24 mouse cellular contexts compared by ENCODE assay signal in the genomic region with DNA sequence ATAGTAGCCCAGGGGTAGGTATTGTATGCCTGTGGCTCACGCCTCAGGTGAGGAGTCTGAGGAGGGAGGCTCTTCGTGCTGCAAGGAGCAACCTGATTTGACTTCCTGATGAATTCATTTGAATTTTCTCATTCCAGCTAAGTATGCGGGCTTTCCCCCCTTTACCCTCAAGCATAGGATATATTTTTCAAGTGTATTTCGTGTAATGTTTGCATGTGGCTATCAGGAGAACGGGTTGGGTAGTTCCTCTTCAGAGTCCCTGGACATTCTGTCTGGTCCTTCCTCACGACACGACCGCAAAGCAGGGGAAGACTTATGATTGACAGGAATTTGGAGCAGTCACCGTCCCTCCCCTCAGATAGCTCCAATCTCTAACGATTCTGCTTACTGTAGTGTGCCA. TPM values are rescaled to one million over a fixed set of nuclear protein-coding genes. Genes with fewer than 3 reads are reported as not detected.
DNase-seq lines count a peak whose midpoint lies in the region; ATAC-seq and TF ChIP-seq lines count a peak whose summit lies in the region.
"Had no signal": no experiment of that assay in that cellular context is flagged by ENCODE, and none has a peak within 500 bp of the region (broad histone marks: within the 10 kb centered on the region; RNA-seq: fewer than 3 reads in every experiment).

No protein-coding gene starts in this region.

- 87% methylated on average over 10 of the region's 10 CpGs for WGBS in midbrain, embryonic 13.5 days
- 94% methylated on average over 10 of the region's 10 CpGs for WGBS in midbrain, embryonic 11.5 days
- WGBS in midbrain, embryonic 16.5 days = 79% methylated on average over 10 of the region's 10 CpGs
- WGBS in midbrain, embryonic 14.5 days = 79% methylated on average over 10 of the region's 10 CpGs
- WGBS in midbrain, postnatal 0 days = 70% methylated on average over 10 of the region's 10 CpGs

- no peaks in the 10 kb centered on the region for H3K9me3 ChIP-seq in midbrain, embryonic 13.5 days
- H3K9me3 ChIP-seq in midbrain, embryonic 11.5 days (ENCODE audit: control insufficient read depth, low read length) = no peaks in the 10 kb centered on the region
- no peaks in the 10 kb centered on the region for H3K9me3 ChIP-seq in midbrain, embryonic 16.5 days (replicated peaks; ENCODE audit: control insufficient read depth, low read length, poor library complexity, severe bottlenecking)
- no peaks in the 10 kb centered on the region for H3K9me3 ChIP-seq in midbrain, embryonic 14.5 days (ENCODE audit: control insufficient read depth, low read length)
- no peaks in the 10 kb centered on the region for H3K9me3 ChIP-seq in midbrain, postnatal 0 days (ENCODE audit: low read length)
- H3K9me3 ChIP-seq: embryonic facial prominence, embryonic 10.5 days; embryonic facial prominence, embryonic 12.5 days; forebrain, embryonic 13.5 days; forebrain, embryonic 15.5 days had no signal

- no peak overlapping the region for H3K27ac ChIP-seq in midbrain, embryonic 13.5 days
- H3K27ac ChIP-seq in midbrain, embryonic 11.5 days (ENCODE audit: low read depth, low read length) = no peak overlapping the region
- no peak overlapping the region for H3K27ac ChIP-seq in midbrain, embryonic 16.5 days (ENCODE audit: low read length)
- H3K27ac ChIP-seq in midbrain, embryonic 14.5 days (replicated peaks; ENCODE audit: low read depth, low read length) = no peak overlapping the region
- no peak overlapping the region for H3K27ac ChIP-seq in midbrain, postnatal 0 days (ENCODE audit: low read depth, low read length)
- H3K27ac ChIP-seq: embryonic facial prominence, embryonic 10.5 days; embryonic facial prominence, embryonic 12.5 days; forebrain, embryonic 13.5 days; forebrain, embryonic 15.5 days had no signal

- no peak for DNase-seq in midbrain, embryonic 11.5 days (ENCODE audit: low spot score, missing footprints)
- no peak for DNase-seq in midbrain, embryonic 14.5 days
- DNase-seq in CD4-positive helper T cell, adult 2 months (ENCODE audit: low read depth, low spot score) = peak; percentile 35
- no peak for DNase-seq in midbrain, postnatal 0 days (ENCODE audit: low spot score)
- DNase-seq in layer of hippocampus, adult 9-10 months (ENCODE audit: low spot score) = no peak
- no peak for DNase-seq in thymus, postnatal 0 days (ENCODE audit: low spot score)
- DNase-seq: adrenal gland, adult 8-10 months; adrenal gland, postnatal 14 days; adrenal gland, postnatal 36 days; B cell, adult 2 months; cerebellum, adult 11-12 months; cerebellum, adult 2 months; cerebellum, adult 9-10 months; cerebellum, postnatal 10 days; cerebellum, postnatal 25 days had no signal

- H3K4me2 ChIP-seq in midbrain, embryonic 13.5 days (replicated peaks) = 0 out of 2 replicates have a peak overlapping the region, but pooled peaks have one; percentile 5
- no peak overlapping the region for H3K4me2 ChIP-seq in midbrain, embryonic 11.5 days
- H3K4me2 ChIP-seq in midbrain, embryonic 16.5 days (ENCODE audit: low read length) = peak overlapping the region; percentile 7; the same call in 1 of the 2 replicates
- H3K4me2 ChIP-seq in midbrain, embryonic 14.5 days (ENCODE audit: low read length) = no peak overlapping the region
- H3K4me2 ChIP-seq in midbrain, postnatal 0 days (ENCODE audit: low read depth, low read length, poor library complexity, severe bottlenecking) = no peak overlapping the region; the same call in 1 of the 2 replicates
- H3K4me2 ChIP-seq: embryonic facial prominence, embryonic 12.5 days; forebrain, embryonic 13.5 days; forebrain, embryonic 15.5 days had no signal

- peaks cover 39% of the 10 kb centered on the region for H3K36me3 ChIP-seq in midbrain, embryonic 13.5 days
- peaks cover 4% of the 10 kb centered on the region; the same call in 1 of the 2 replicates for H3K36me3 ChIP-seq in midbrain, embryonic 11.5 days (ENCODE audit: control insufficient read depth, insufficient read depth, low read length)
- H3K36me3 ChIP-seq in midbrain, embryonic 16.5 days (ENCODE audit: control insufficient read depth, insufficient read depth, low read length) = no peaks in the 10 kb centered on the region
- peaks cover 34% of the 10 kb centered on the region for H3K36me3 ChIP-seq in midbrain, embryonic 14.5 days (ENCODE audit: control insufficient read depth, insufficient read depth, low read length)
- H3K36me3 ChIP-seq in midbrain, postnatal 0 days (ENCODE audit: insufficient read depth, low read length) = no peaks in the 10 kb centered on the region
- H3K36me3 ChIP-seq: forebrain, embryonic 15.5 days; G1E had no signal

- no peak overlapping the region for H3K9ac ChIP-seq in midbrain, embryonic 13.5 days (replicated peaks)
- no peak overlapping the region for H3K9ac ChIP-seq in midbrain, embryonic 11.5 days (ENCODE audit: low read length)
- no peak overlapping the region for H3K9ac ChIP-seq in midbrain, embryonic 16.5 days (ENCODE audit: low read depth, low read length)
- H3K9ac ChIP-seq in midbrain, embryonic 14.5 days (replicated peaks; ENCODE audit: low read length) = no peak overlapping the region
- no peak overlapping the region for H3K9ac ChIP-seq in midbrain, postnatal 0 days (replicated peaks; ENCODE audit: low read length, poor library complexity, severe bottlenecking)
- H3K9ac ChIP-seq: embryonic facial prominence, embryonic 12.5 days; forebrain, embryonic 13.5 days; forebrain, embryonic 15.5 days had no signal

- no peak overlapping the region for H3K4me3 ChIP-seq in midbrain, embryonic 13.5 days (replicated peaks)
- no peak overlapping the region for H3K4me3 ChIP-seq in midbrain, embryonic 11.5 days (ENCODE audit: low read depth, low read length)
- no peak overlapping the region for H3K4me3 ChIP-seq in midbrain, embryonic 16.5 days (ENCODE audit: low read depth, low read length)
- H3K4me3 ChIP-seq in midbrain, embryonic 14.5 days (replicated peaks; ENCODE audit: low read depth, low read length) = no peak overlapping the region
- peak overlapping the region; percentile 4; the same call in 1 of the 2 replicates for H3K4me3 ChIP-seq in midbrain, postnatal 0 days (ENCODE audit: low read depth, low read length)
- H3K4me3 ChIP-seq: embryonic facial prominence, embryonic 10.5 days; embryonic facial prominence, embryonic 12.5 days; forebrain, embryonic 13.5 days; forebrain, embryonic 15.5 days had no signal

- H3K4me1 ChIP-seq in midbrain, embryonic 13.5 days (replicated peaks) = peaks cover 36% of the 10 kb centered on the region
- peaks cover under 1% of the 10 kb centered on the region for H3K4me1 ChIP-seq in midbrain, embryonic 11.5 days (ENCODE audit: control insufficient read depth, insufficient read depth, low read length)
- H3K4me1 ChIP-seq in midbrain, embryonic 16.5 days (ENCODE audit: control insufficient read depth, insufficient read depth, low read length) = peaks cover 7% of the 10 kb centered on the region
- 0 out of 2 replicates have a peak, but pooled peaks cover 9% of the 10 kb centered on the region for H3K4me1 ChIP-seq in midbrain, embryonic 14.5 days (ENCODE audit: control insufficient read depth, insufficient read depth, low read length)
- H3K4me1 ChIP-seq in midbrain, postnatal 0 days (ENCODE audit: insufficient read depth, low read length) = no peaks in the 10 kb centered on the region
- H3K4me1 ChIP-seq: forebrain, embryonic 15.5 days had no signal

- TF ChIP-seq CTCF in midbrain, postnatal 0 days (IDR thresholded peaks at IDR 0.05) = no peak

- no peaks in the 10 kb centered on the region for H3K27me3 ChIP-seq in midbrain, embryonic 13.5 days
- H3K27me3 ChIP-seq in midbrain, embryonic 11.5 days (ENCODE audit: control insufficient read depth, insufficient read depth, low read length) = no peaks in the 10 kb centered on the region
- H3K27me3 ChIP-seq in midbrain, embryonic 16.5 days (ENCODE audit: control insufficient read depth, insufficient read depth, low read depth, low read length) = no peaks in the 10 kb centered on the region
- H3K27me3 ChIP-seq in midbrain, embryonic 14.5 days (ENCODE audit: control insufficient read depth, insufficient read depth, low read length) = no peaks in the 10 kb centered on the region
- no peaks in the 10 kb centered on the region for H3K27me3 ChIP-seq in midbrain, postnatal 0 days (ENCODE audit: insufficient read depth, low read length)
- H3K27me3 ChIP-seq: embryonic facial prominence, embryonic 12.5 days; forebrain, embryonic 13.5 days; forebrain, embryonic 15.5 days; Patski had no signal

- no peak for ATAC-seq in midbrain, embryonic 13.5 days
- no peak for ATAC-seq in midbrain, embryonic 11.5 days (ENCODE audit: low FRiP score)
- ATAC-seq in midbrain, embryonic 16.5 days = no peak
- ATAC-seq in midbrain, embryonic 14.5 days (ENCODE audit: low FRiP score, low TSS enrichment) = no peak
- ATAC-seq in midbrain, postnatal 0 days (ENCODE audit: low FRiP score) = no peak
- ATAC-seq: activated CD4-positive, CD25-positive, alpha-beta regulatory T cell, adult 4 months; forebrain, embryonic 13.5 days; forebrain, embryonic 15.5 days; Patski had no signal

RNA-seq across cellular contexts. Expression of a gene that starts 9.2 kb away (rescaled TPM):
- polyA plus RNA-seq in midbrain, embryonic 13.5 days (2015; fragmentation: Nextera tagmentation; extraction: Ambion mirVana) = 80.3 and 86.0 TPM in 2 replicates
- 66.9 and 67.7 TPM in 2 replicates for polyA plus RNA-seq in midbrain, embryonic 11.5 days (2014; fragmentation: Nextera tagmentation; extraction: Ambion mirVana)
- 67.6 and 81.3 TPM in 2 replicates for polyA plus RNA-seq in midbrain, embryonic 16.5 days (2015; fragmentation: Nextera tagmentation; extraction: Ambion mirVana)
- 75.4 and 93.8 TPM in 2 replicates for polyA plus RNA-seq in midbrain, embryonic 14.5 days (2014; fragmentation: Nextera tagmentation; extraction: Ambion mirVana)
- 42.0 and 48.6 TPM in 2 replicates for total RNA-seq in midbrain, postnatal 0 days (2014; rRNA removed)
- 50.4 and 52.0 TPM in 2 replicates for polyA plus RNA-seq in midbrain, postnatal 0 days (2015; fragmentation: Nextera tagmentation; extraction: Ambion mirVana)
- polyA plus RNA-seq in thymus, postnatal 0 days (2015; fragmentation: Nextera tagmentation; extraction: Ambion mirVana) = 284 and 306 TPM in 2 replicates
- polyA plus RNA-seq: G1E had no signal

Comparison
In these comparisons a context has a peak if more than half of its experiments do, and no peak if none do; other contexts are left out.
1. H3K4me2 ChIP-seq: peak in midbrain, embryonic 13.5 days (single experiment) and midbrain, embryonic 16.5 days (single experiment); none in midbrain, embryonic 11.5 days (single experiment), midbrain, embryonic 14.5 days (single experiment) and midbrain, postnatal 0 days (single experiment).